Comparison of ENCODE assay signal across 8 mouse cellular contexts in genomic region chr2:116062251-116062651, GRCm38 (mm10). TPM values are rescaled to one million over a fixed set of nuclear protein-coding genes. Genes with fewer than 3 reads are reported as not detected.
DNase-seq lines count a peak whose midpoint lies in the region; ATAC-seq lines count a peak whose summit lies in the region.

No protein-coding gene starts in this region.

- no peaks in the 10 kb centered on the region for H3K27me3 ChIP-seq in embryonic facial prominence, embryonic 12.5 days
- H3K27me3 ChIP-seq in hindbrain, embryonic 12.5 days, result no peaks in the 10 kb centered on the region
- H3K27me3 ChIP-seq in liver, embryonic 15.5 days, result peaks cover 90% of the 10 kb centered on the region

- H3K4me2 ChIP-seq in embryonic facial prominence, embryonic 12.5 days (replicated peaks), result peak overlapping the region; percentile 63
- peak overlapping the region; percentile 69 for H3K4me2 ChIP-seq in hindbrain, embryonic 12.5 days (replicated peaks)
- peak overlapping the region; percentile 64 for H3K4me2 ChIP-seq in liver, embryonic 15.5 days

- peak overlapping the region; percentile 76 for H3K4me3 ChIP-seq in embryonic facial prominence, embryonic 12.5 days
- H3K4me3 ChIP-seq in hindbrain, embryonic 12.5 days, result peak overlapping the region; percentile 69
- H3K4me3 ChIP-seq in liver, embryonic 15.5 days (replicated peaks), result peak overlapping the region; percentile 54

- no peaks in the 10 kb centered on the region for H3K9me3 ChIP-seq in embryonic facial prominence, embryonic 12.5 days
- no peaks in the 10 kb centered on the region for H3K9me3 ChIP-seq in hindbrain, embryonic 12.5 days (replicated peaks)
- no peaks in the 10 kb centered on the region for H3K9me3 ChIP-seq in liver, embryonic 15.5 days (replicated peaks)

- peaks cover 12% of the 10 kb centered on the region; the same call in 1 of the 2 replicates for H3K4me1 ChIP-seq in embryonic facial prominence, embryonic 12.5 days
- peaks cover 43% of the 10 kb centered on the region for H3K4me1 ChIP-seq in hindbrain, embryonic 12.5 days
- no peaks in the 10 kb centered on the region; the same call in 1 of the 2 replicates for H3K4me1 ChIP-seq in liver, embryonic 15.5 days (replicated peaks)

- WGBS in embryonic facial prominence, embryonic 12.5 days, result under 1% methylated on average over 20 of the region's 20 CpGs
- WGBS in hindbrain, embryonic 12.5 days, result under 1% methylated on average over 20 of the region's 20 CpGs
- WGBS in liver, embryonic 15.5 days (ENCODE audit: insufficient replicate concordance), result 1% methylated on average over 20 of the region's 20 CpGs

- DNase-seq in adrenal gland, postnatal 25 days, result peak; percentile 37
- DNase-seq in adrenal gland, adult 2 months, result no peak
- DNase-seq in retina, postnatal 1 day, result peak; percentile 76
- no peak for DNase-seq in layer of hippocampus, postnatal 36 days

- ATAC-seq in embryonic facial prominence, embryonic 12.5 days (ENCODE audit: insufficient number of reproducible peaks, insufficient read depth, low FRiP score, low TSS enrichment), result no peak
- no peak for ATAC-seq in hindbrain, embryonic 12.5 days (ENCODE audit: low FRiP score)
- ATAC-seq in liver, embryonic 15.5 days (ENCODE audit: insufficient read depth), result no peak
- ATAC-seq in megakaryocyte-erythroid progenitor cell, adult 5-6 weeks (replicated peaks; ENCODE audit: low FRiP score, low TSS enrichment, poor library complexity, severe bottlenecking), result no peak

- H3K27ac ChIP-seq in embryonic facial prominence, embryonic 12.5 days, result peak overlapping the region; percentile 97
- H3K27ac ChIP-seq in hindbrain, embryonic 12.5 days, result peak overlapping the region; percentile 98
- no peak overlapping the region for H3K27ac ChIP-seq in liver, embryonic 15.5 days (replicated peaks)

- H3K9ac ChIP-seq in embryonic facial prominence, embryonic 12.5 days, result peak overlapping the region; percentile 93
- peak overlapping the region; percentile 97 for H3K9ac ChIP-seq in hindbrain, embryonic 12.5 days
- 0 out of 2 replicates have a peak overlapping the region, but pooled peaks have one; percentile 18 for H3K9ac ChIP-seq in liver, embryonic 15.5 days

- no peaks in the 10 kb centered on the region for H3K36me3 ChIP-seq in embryonic facial prominence, embryonic 12.5 days
- H3K36me3 ChIP-seq in hindbrain, embryonic 12.5 days, result no peaks in the 10 kb centered on the region; the same call in 1 of the 2 replicates
- no peaks in the 10 kb centered on the region for H3K36me3 ChIP-seq in liver, embryonic 15.5 days (replicated peaks)

RNA-seq across cellular contexts. Expression of gene Meis2, which starts 3.4 kb away (rescaled TPM):
- total RNA-seq in adrenal gland, postnatal 25 days (2021), result 258 and 277 TPM in 2 replicates
- total RNA-seq in adrenal gland, adult 2 months (2021), result 100 to 1,000 TPM; 211 to 303 TPM
- polyA plus RNA-seq in adrenal gland, adult 2 months (2012; rRNA removed), result 85.4 and 124 TPM in 2 replicates
- polyA plus RNA-seq in embryonic facial prominence, embryonic 12.5 days (2016; fragmentation: Nextera tagmentation; extraction: Ambion mirVana), result 71.2 and 71.7 TPM in 2 replicates
- 130 and 155 TPM in 2 replicates for polyA plus RNA-seq in hindbrain, embryonic 12.5 days (2016; fragmentation: Nextera tagmentation; extraction: Ambion mirVana)
- 1.4 and 2.3 TPM in 2 replicates for polyA plus RNA-seq in liver, embryonic 15.5 days (2015; fragmentation: Nextera tagmentation; extraction: Ambion mirVana)
- not detected in 2 replicates for total RNA-seq in megakaryocyte-erythroid progenitor cell, adult 5-6 weeks (2014; fragmentation: Nextera tagmentation)
- 0.46 TPM in 1 of 2 replicates, not detected in the other for total RNA-seq in megakaryocyte-erythroid progenitor cell, adult 5-6 weeks (2017)
- 10 to 100 TPM; 39.2 to 43.8 TPM for total RNA-seq in layer of hippocampus, postnatal 36 days (2021)

Comparison
In these comparisons a context has a peak if more than half of its experiments do, and no peak if none do; other contexts are left out.
1. DNase-seq: peak in adrenal gland, postnatal 25 days (single experiment) and retina, postnatal 1 day (single experiment); none in adrenal gland, adult 2 months (single experiment) and layer of hippocampus, postnatal 36 days (0 of 2).
2. H3K9ac ChIP-seq: peak in every context shown above with its lines; median percentile 97 in hindbrain, embryonic 12.5 days; 93 in embryonic facial prominence, embryonic 12.5 days; 18 in liver, embryonic 15.5 days.
3. RNA of gene Meis2, which starts 3.4 kb away (total RNA-seq): 211 to 303 TPM in adrenal gland, adult 2 months, 258 to 277 TPM in adrenal gland, postnatal 25 days and 39.2 to 43.8 TPM in layer of hippocampus, postnatal 36 days; 0.46 TPM in megakaryocyte-erythroid progenitor cell, adult 5-6 weeks; every median in the first group is over 10 times any median in the second.
4. Peak in every context shown above with its lines, with median percentiles within 50 percentile points of each other: H3K4me2 ChIP-seq and H3K4me3 ChIP-seq.